Mouse (Mus musculus): ENCODE results near the gene Psmg4.

- TF ChIP-seq POLR2A (IDR thresholded peaks at IDR 0.05; ENCODE audit: extremely low read depth, insufficient read depth, low read length) (no peak), CTCF (IDR thresholded peaks at IDR 0.05; ENCODE audit: low read depth, low read length) (no peak)
These were observed 31.1 kb upstream of the Psmg4 start for GRCm38 (mm10) chr13:34131708-34132060.
